Mouse (Mus musculus) gastrocnemius, postnatal 10 days (tissue): ENCODE data around the gene Ptpn13. TPM values are rescaled to one million over a fixed set of nuclear protein-coding genes. Genes with fewer than 3 reads are reported as not detected.

Experiments used
- DNase-seq: peaks from one replicate; pipeline ENCODE4 v3.0.0; 2021; ENCODE audit warnings: mixed read lengths
- total RNA-seq, 2 experiments: library from RNA; stranded (reverse); gene quantifications; 2 replicates each; pipeline ENCODE4 v1.2.3; 2021

Gene Ptpn13
- total RNA-seq, 2 experiments from 2014 or later: 6.4 to 8.1 TPM

DNA sequence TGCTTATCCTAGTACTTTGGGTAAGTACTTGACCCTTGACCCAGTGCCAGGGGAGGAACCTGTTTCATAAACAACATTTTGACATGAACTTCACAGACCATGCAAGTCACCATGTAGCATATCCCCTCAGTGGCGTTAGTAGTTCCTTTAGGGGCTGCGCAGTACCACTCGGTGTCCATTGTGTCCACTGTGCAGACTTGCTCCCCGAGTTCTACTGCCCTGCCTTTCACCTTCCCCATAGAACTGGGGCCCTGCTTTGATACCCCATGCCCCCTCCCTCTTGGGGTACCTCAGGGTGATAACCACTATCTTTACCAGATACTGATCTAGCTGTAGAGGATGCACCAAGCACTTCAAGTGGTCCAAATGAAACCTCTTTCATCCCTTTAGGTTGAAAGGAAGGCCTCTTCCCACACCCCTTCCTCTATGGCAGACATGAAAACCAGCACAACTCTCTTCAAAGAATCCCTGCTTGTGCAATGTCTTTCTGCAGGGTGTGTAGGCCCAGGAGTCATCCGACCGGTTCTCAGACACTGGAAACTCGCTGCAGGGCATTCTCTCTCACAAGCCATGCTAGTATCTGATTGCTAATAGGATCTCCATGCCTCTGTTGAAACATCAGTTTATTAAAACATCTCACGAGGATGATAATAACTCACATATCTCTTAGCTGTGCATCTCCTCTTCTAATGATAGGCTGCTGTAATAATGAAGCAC is 34.1 kb downstream of the Ptpn13 start:
- no peak for DNase-seq

DNA sequence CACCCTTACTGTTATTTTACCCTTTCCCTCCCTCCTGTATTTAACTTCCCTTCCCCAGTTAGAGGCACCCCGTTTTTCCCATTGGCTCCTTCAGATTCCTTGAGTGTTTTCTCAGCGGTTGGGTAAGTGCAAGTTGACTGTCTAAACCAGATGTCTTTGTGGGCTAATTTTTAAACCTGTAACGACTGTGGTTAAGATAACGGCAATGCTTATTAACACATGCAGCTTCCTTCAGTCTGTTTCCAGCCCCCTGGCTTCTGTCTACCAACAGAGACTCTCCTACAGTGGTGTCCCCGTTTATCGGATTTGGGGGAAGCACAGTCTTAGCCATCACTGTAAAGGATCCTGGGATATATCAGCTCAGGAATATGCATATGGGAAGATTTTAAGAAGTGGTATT is 35.9 kb downstream of the Ptpn13 start:
- no peak for DNase-seq

DNA sequence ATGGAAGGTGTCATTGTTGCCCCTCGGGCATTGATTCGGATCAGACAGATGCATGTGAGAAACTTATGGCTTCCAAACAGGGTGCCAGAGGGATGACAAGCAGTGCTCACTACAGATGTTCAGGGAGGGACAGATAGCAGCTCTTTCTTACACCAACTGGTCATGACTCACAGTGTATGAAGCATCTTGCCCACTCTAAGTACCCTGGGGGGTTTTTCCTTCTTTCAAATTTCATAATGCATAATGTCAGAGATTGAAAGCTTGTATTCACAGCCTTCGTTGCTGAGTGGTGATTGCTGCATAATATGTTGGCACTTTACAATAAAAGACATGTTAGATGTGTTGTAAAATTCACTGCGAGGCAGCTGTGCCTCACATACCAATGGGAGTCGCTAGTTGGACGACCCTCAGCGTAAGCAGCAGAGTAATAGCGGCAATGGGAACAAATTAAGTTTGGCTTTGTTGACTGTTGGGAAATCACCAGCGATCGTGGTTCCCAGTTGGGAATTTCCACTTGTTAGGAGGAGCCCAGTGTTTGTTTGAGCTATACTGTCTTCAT is 38.7 kb downstream of the Ptpn13 start:
- no peak for DNase-seq

DNA sequence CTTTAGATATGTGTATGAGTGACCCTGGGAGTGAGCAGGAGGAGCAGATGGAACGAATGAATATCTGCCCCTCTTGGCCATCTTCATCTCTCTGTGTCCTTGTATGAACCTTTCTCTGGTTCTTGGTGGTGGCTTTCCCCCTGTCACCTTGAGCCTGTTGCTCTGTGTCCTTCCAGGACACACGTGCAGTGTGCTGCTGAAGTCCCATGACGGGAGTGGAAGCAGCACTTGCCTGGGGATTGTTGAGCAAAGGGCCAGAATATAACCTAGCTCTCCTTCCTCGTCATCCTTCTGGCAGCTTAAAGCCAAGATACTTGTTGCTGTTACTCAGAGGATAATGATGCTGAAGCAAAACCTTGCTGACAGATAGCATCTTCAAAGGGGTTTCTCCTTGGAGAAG is 39.3 kb downstream of the Ptpn13 start:
- DNase-seq: no peak

DNA sequence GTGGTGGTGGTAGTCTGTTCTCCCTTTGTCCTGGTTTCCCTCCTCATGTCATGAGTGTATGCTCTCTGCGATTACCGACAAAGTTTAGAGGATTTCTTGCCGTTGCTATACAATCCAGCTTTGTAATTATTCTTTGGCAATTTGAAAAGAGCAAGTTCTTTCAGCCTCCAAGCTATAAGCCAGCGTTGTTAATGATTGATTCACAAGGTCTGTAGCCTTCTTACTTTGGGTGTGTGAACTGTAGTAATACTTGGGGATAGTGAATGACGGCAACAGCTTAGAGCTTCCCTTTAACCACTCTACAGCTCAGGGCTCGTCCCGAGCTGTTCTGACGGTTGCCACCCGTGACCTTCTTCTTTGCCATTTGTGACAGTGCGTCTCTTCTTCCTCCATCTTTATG is 39.8 kb downstream of the Ptpn13 start:
- DNase-seq: no peak

DNA sequence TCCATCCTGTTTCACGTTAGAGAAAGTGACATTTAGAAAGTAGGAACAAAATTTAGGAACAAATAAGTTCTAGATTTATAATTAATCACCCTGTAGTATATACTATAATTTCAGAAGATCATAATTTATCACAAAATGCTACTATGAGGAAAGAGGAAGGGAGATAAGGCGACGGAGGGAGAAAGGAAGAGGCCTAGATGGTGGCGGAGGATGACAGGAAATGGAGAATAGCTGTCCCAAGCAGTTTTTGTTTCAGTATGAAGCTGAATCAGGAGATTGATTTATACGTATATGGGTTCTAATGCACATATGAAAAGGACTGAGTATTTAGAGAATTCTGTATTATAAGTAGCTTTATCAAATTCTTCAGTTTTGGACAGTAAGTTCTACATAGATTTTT is 47.7 kb downstream of the Ptpn13 start:
- DNase-seq: no peak

DNA sequence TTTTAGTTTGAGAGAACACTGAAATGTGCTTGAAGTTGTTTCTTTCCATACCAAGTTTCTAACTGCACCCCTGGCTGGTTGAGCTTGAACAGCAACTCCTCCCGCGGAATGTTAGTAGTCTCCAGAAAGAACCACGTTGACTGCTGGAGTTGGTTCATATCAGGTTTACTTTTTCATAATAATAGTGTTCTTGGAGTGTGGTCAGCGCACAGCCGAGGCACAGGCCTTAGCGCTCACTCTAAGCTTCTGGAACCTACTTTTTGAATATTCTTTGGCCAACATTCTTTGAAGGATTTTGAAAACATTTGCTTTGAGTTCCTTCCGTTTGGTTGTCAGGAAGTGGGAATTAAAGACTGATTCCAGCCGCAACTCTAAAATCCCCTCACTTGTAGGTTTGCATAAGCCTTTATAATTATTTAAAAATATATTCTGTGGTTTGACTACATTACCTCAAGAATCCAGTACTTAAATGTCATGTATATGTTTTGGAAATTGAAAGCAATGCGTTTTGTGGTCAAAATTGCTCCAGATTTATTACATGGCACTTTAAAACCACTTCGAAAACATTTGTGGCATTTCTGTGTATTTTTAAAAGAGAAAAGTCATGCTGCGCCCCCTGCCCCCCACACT is 48.6 kb downstream of the Ptpn13 start:
- DNase-seq: no peak

DNA sequence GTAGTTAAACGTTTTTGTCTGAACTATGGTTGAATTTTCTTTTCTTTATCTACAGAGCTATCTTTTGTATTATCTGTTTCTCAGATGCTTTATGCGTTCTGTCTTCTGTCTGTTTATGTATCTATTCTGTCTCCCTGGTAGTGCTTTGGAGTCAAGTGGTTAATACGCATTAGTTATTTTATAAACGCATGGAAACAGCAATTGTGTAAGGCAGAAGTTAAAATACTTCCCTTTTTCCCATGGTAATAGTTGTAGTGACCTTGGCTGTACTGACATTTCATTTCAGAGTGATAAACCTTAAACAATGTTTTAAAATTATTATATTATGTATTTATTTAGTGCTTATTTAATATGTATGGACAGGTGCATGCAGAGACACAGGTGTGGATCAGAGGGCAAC is 49.3 kb downstream of the Ptpn13 start:
- DNase-seq: no peak

DNA sequence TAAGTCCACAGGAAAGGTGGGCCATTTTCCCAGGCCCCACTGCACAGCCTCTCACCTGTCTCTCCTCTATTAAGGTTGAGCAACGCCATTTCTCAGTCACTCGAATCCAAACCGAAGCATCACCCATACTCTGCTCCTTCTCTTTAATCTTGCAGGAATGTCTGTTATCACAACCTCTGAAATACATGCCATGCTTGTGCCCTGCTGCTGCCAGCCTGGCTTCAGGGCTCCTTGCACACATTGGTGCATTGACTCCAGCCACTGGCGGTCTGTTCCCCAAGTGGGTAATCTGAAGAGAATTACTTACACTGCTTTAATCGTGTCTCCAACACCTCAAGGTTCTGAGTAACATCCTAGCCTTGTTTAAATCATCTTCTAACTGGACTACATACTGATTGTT is 50.5 kb downstream of the Ptpn13 start:
- no peak for DNase-seq

DNA sequence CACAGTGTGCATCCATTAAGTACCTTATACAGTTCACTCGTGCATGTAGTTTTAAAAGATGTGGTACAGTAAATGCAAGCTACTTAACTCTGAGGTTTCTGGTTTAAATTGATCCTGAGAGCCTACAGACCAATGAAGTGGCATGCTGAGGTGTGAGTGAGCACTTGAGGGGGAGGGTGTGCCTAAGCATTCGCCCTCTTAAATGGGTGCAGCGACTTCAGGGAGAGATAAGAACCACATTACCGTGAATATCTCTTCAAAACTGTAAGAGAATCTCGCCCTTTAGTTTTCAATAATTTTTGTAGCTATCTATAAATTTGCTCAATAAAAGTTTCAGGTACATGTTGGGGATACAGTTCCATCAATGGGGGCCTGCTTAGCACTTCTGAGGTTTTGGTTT is 54.5 kb downstream of the Ptpn13 start:
- no peak for DNase-seq

DNA sequence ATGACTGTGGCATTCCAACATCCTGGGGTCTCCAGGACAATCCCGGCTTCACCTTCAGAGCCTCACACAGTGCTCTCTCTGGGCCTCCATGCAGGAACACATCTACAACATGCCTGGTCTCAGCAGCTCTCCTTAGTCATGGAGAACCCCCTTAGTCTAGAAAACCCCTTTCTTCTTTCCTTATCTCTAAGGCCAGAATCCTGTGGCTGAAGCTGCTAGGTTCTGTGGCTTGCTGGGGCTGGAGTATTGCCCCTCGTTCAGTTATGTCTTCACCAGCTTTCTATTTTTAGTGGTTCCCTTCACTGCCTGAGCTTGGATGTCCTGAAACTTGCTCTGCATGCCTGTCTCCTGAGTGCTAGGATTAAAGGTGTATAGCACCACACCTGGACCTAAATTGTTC is 56.2 kb downstream of the Ptpn13 start:
- DNase-seq: no peak

DNA sequence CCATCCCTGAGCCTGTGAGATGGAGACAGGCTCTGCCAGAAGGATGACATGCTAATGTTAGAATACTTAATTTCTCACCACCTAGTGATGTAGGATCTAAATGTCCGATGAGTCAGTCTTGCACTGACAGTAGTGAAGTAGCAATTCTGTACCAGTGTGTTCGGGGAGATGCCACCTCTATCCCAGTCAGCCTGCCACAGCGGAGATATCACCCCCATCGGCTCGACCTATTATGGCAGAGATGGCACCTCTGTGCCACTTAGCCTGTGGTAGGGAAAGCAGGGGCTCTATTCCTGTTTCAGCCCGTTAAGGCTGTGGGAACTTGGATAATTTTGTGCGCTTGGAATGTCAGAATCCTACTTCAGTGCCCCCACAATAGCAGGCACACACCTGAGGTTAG is 62.0 kb downstream of the Ptpn13 start:
- DNase-seq: no peak

DNA sequence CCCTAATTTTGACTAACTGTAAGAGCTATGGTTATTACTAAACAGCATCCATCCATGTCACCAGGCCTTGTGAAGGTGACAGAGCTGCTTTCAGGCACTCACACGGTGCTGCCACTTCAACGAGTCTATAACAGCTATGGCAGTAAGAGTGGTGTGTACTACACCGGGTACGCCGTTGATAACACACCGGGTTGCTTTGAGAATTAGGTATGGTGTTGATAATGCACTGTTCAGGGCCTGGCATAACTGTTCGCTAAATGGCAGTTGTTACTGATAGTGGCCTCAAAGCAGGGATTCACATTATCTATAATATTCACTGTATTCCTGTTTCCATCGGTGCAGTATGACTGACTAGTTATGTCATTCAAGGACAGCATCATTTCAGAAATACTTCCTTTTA is 66.0 kb downstream of the Ptpn13 start:
- DNase-seq: no peak

DNA sequence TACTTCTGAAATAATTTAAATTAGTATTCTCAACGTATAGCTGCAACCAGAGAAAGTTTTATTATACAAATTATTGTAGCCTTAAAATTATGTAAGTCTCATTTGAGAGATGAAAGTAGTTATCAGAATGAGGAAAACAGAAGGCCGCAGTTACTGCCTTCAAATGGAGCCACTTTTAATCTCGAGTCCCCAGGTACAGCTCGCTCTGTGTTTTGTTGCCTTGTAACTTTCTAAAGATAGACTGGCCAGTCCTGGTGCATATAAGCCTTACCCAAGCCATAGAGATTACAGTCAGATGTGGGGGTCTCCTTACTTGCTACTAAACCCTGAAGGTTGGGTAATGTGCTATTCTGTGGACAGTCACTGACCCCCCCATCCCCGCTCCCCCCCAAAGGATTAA is 66.8 kb downstream of the Ptpn13 start:
- DNase-seq: no peak

DNA sequence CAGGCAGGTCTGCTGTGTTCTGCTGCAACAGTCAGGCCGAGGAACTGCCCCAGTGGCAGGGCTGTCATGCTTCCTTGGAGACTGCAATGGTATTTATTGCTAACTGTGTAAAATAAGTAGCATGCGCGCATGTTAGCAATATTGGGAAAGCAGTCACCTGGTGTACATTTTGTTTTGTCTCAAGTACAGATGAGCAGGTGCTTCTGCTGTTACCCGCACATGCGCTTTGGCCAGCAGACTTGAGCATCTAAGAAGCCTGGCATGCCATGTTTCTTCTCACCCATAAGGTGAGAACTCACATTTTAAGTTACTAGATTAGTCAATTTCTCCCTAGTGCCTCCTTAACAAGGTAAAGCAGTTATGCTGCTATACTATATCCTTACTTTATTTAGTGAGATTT is 72.1 kb downstream of the Ptpn13 start:
- no peak for DNase-seq

DNA sequence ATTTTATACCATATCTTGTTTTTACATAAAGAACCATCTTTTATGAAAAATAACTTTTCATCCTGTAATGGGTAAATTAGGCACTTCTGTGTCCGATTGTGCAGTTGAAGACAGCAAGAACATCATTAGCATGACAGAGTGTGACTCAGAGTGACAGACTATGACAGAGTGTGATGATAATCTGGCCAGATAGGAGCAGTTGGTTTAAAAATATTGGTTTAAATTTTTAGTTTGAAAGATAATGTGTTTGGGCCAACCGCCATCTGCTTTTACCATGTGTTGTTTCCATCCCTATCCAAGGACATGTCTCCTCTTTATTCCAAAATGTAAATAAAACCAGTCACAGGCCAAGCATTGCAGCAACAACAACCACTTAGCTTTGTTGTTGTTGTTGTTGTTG is 72.5 kb downstream of the Ptpn13 start:
- no peak for DNase-seq

DNA sequence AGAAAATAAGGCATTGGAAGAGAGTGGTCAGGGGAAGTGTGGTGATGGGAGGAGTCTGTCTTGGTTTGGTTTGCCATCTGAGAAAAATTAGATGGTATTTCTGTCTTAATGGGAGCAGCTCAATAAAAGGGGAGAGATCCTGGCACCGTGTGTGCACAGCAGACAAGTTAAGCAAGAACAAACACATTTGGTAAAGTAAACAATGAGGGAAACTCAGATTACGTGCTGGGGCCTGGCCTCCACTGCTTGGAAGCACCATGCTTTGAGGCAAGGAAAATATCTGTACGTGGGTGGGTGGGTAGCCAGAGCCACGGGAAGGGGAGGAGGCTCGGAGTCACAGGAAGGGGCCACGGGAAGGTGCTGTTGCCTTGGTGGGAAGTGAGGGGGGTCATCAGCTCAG is 74.3 kb downstream of the Ptpn13 start:
- no peak for DNase-seq

DNA sequence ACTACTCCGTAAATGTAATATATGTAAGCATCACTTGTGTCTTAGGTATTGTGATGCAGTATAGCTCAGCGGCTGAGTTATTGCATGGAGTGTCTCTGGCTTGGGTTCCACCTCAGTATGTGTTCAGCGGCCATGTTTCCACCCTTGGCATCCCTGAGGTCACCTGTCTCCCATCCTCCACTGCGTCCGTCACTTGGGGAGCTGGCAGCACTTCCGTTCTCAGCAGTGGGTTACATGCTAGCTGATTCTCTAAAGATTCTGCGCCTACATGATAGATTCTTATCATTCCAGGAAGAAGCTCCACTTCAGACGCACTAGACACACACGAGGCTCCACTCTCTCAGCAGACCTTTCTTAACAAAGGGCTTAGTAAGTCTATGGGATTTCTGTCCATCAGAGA is 76.1 kb downstream of the Ptpn13 start:
- no peak for DNase-seq

DNA sequence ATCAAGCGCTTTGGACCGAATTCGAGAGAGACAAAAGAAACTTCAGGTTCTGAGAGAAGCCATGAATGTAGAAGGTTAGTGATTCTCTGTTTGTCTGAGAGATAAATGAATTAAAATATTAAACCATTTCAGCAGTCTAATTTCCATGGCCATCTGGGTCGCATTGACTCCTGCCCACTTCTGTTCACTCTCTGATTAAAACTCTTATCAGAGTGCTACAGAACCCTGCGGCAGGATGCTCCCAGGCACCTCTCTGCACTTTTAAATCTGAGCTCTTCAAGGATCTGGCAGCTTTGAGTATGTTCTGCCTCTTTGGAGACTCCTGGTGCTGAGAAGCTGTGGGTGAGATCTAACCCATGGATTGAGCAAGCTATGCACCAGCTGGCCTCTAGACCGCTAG is 76.8 kb downstream of the Ptpn13 start:
- no peak for DNase-seq

DNA sequence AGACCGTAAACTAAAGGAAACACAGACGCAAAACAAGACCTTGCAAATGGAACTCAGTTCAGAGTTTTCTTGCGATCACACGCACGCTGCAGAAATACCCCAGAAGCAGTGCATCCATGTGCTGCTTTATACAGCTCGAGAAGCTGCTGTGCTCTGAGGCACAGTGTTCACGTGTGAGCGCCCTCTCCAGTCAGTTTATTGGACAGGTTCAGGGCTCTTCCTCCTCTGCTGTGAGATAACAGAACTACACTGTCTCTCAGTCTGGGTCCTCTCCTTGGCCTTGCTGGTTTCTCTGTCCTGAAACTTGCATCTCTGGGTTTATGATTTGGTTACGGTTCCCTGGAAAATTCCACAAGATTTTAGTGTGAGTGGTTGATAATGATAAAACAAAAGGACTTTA is 88.2 kb downstream of the Ptpn13 start:
- no peak for DNase-seq

DNA sequence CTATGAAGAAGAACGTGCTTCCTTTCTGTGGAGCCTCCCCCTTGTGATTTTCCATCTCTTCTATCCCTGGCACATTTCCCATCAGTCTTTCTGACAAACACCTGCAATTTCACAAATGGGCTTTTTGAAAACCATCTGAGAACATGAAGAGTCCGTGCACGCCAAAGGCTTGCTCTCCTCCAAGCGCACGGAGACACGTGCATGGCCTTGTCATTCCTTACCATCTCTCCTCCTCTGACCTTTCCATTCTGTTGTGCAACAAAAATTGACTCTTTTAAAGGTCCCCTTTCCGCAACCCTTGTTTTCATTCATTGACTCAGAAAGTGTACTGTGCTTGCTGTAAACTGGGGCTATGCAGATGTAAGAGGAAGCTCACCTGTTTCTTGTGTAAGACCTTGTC is 89.4 kb downstream of the Ptpn13 start:
- no peak for DNase-seq

DNA sequence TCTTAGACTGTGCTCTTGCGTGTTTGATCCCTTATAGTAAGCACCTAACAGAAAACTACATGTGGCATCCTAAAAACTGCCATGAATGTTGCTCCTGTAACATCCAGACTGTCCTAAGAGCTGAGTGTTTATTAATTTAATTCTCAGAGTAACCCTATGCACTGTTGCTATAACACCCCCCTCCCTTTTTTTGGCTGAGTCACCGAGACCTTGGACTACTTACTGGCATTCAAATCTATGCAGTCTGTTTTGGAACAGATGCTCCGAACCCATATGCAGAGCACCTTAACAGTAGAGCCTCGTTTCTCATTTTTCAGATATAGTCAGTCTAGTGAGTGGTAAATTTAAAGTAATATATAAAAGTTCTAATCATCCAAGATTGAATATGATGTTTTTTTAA is 90.9 kb downstream of the Ptpn13 start:
- no peak for DNase-seq

DNA sequence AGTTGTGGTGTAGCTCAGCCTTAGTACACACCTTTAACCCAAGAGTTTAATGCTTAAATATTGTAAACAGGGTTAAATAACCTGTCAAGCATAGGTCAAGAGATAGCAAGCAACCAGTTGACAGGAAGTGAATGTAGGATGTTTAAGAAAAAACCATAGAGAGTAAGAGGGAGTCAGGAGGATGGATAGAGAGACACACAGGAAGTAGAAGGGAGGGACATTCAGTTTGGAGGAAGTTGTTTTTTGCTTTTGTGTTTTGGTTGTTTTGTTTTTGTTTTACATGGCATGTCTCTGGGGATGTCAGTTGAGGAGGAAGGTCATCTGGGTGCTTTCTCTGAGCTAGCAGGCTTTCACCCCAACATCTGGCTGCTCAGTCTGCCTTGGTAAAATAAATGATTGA is 91.6 kb downstream of the Ptpn13 start:
- no peak for DNase-seq

DNA sequence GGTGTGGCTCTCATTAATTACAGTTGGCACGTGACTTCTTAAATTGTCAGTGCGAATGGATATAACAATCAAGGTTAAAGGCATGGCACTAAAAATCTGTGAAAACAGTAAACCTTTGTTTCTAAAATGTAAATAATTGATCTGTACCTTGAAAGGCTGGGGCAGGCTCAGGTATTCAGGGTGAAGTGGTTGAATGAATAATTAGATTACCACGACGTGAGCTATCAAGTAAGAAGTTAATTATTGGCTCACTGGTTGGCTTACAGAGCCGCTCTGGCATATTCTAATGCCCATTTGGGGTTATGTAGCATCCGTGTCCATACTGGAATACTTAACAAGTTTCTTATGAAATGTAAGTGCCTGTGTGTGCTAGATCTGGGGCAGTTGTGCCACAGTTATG is 92.6 kb downstream of the Ptpn13 start:
- DNase-seq: no peak
